Mouse (Mus musculus) thymus, postnatal 25 days (tissue): ENCODE measurements around the gene Ncaph.
"Not testable (repeated sequence)": the region's sequence is repeated elsewhere in the genome, so short reads cannot be mapped to it uniquely, and the experiment has no call there.

Source experiments
- DNase-seq: peaks from one replicate; pipeline ENCODE4 v3.0.0; 2022

The Ncaph gene

DNA sequence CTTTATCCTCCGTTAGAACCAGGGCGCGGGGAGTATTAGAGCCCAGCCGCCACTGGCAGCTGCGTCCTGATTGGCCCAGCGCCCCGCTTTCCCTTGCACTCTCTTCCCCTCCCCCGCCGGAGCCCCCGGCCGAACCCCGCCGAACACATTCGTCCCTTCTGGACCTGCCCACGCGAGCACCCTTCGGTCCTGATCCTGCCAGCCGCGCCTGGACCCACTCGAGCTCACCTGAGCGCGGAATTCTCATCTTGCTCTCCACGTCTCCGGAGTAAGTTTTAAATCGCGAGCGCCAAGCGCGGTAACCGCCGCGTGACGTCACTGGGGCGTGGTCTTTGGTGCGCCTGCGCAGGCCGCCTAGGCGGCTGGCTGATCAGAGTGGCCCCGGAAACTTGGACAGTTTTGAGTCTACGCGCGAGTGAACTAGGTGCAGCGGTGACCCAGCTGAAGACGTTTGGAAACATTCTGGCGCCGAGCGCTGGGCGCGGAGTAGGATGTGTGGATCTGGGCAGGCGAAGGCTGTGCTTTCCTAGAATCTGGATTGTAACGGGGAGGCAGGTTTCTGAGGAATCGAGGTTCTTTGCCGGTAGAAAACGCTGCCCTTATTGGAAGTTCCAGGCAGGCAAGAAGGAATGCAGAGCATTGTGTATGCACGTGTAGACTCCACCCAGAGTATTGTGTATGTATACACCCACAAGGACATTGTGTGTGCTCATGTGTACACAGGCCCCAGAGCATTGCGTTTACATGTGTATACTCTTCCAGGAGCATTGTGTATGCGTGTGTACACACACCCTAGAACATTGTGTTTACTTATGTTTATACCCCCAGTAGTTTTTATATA lies at the start of gene Ncaph:
TSS of gene Ncaph (minus strand) at position 334 of the 841 bp plus-strand sequence.
- peak; percentile 97 for DNase-seq

DNA sequence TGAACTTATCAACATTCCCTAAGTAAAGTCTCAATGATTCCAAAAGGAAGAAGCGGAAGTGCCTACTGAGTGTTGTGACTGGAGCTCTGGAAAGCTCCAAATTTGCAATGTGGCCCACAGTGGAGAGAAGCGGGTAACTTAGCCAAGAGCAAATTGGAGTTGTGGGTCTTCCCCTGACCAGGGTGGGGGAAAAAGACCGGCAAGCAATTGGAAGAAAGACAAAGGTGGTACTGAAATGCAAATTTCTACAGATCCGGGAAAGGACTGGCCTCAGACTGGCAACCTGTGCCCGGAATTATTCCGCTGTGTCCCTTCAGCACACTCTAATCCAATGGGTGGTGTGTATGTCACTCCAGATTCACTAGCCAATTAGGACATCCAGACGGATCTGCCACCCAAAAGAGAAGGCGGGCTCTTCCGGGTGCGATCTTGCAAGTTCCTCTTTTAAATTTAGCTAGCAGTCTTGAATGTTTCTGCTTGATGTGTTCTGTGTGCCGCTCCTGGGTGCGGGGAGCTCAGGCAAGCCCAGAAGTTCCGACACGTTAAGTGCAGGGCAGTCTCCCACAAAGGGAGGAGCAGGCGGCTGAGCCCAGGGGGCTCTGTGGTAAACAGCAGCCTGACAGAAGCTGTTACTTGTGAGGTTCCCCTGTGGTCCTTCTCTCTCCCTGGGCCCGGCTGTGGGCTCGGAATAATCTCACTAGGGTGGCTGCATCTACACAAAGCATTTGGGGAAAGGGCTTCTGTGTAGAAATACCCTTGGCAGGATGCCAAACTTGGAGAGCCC lies 49.0 kb upstream of the Ncaph start:
- peak; percentile 76 for DNase-seq

DNA sequence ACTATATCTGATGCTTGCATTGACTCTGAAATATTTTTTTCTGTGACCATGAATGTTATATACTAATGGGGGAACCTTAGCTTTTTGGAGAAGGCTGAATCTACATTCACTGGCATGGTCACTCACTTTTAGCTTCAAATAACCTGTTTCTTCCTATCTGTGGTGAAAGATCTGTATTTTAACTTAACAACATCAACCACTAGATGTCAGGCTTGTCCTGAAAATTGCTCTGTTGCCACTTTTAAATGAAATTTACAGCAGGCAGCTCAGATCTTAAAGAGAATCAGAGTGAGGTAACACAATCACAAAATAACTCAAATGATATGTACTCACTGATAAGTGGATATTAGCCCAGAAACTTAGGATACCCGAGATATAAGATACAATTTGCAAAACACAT lies 32.5 kb upstream of the Ncaph start:
- DNase-seq = peak; percentile 10

DNA sequence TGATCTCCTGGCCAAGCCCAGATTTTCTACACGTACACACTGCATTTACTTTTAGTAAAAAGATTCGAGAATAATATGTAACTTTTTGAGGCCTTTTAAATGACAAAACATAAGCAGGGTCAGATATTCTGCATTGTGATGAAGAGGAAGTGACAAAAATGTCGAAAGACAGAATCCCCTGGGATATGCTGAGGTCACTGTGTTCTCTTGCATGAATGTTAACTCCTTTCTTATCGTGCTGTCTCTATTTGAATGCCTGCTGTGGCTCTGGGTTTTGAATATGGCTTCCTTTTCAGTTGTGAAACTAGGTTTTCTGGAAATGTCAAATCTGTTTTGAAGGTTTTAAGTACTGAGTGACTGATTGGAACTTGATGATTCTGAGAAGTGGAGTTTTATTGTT lies 31.9 kb upstream of the Ncaph start:
- no peak for DNase-seq

DNA sequence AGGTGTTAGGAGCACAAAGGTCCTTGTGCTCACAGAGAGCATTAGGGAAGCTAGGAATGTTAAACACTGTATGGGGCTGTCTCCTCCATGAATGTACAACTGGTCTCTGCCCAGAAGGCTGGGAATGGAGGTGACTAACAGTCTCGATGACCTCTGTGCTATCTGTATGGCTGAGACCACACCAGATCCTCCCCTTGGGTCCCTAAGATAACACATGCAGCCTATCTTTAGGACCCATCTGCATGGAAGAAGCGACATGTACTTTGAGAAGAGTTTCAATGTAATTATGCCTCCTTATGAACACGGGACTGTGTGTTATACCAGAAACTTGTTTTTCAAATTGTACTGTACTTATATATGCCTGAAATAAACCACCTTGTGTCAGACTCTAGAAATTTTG lies 11.9 kb upstream of the Ncaph start:
- DNase-seq = no peak

DNA sequence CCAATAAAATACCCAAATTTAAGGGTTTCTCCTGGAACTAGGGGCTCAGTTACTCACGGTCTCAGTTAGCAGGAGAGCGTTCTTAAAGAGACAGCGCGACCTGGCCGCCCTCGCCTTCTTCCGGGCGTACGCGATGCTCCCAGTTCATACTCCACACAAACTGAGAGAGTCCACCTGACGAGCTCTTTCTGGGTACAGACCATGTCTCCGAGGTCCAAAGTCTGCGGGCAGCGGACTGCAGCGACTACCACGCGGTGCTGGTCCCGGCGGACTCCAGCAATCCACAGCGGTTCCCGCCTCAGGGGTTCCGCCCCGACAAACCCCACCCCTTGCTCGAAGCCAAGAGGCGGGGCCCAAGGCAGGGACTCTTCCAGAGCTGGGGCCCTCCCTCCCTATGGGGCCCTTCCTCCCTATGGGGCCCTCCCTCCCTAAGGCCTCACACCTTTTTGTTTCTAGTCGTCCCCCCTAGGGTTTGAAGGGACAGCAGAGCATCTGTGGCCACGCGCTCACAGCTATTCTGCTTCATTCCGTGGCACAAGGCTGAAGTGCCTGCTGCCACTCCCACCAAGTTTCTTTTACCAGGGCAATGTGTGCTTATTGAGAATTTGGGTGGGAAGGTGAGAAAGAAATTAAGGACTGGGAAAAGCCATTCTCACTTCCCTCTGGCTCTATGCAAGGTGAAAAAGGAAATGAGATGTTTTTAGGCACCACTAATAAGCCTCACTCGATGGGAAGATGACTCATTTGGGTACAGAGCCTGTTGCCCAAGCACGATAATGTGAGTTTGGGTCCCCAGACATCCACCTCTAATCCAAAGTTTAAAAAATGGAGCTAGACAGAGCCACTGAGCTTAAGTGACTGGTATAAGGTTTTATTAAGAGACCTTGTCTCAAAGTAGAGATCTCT lies 9.7 kb upstream of the Ncaph start, which contains the start of gene Itpripl1:
TSS of gene Itpripl1 (minus strand) at position 285 of the 906 bp plus-strand sequence.
- peak; percentile 80 for DNase-seq

DNA sequence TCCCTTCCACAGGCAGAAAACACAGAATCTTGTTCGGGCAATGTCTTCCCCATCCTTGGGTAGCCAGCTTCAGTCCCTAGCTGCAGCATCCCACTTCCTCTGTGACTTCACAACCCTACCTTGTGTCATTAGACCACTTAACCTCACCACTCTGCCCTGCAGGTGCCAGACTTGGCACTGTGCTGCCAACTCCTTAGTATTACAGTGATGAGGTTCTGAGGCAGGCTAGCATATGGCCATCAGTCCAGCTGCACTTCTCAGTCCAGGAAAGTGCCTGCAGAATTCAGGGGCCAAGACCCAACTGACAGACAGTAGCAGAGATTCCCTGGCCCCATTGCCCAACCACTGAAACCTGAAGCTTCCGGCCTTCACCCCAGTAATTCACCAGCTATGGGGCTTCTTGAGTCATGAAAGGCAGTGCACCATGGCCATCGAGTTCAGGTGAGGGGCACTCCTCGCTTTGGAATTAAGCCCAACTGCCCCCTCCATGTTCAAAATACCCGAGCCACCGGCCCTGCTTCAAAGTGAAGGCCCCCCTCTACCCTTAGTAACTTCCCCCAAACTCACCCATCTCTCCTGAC lies 8.9 kb upstream of the Ncaph start:
- peak; percentile 21 for DNase-seq

DNA sequence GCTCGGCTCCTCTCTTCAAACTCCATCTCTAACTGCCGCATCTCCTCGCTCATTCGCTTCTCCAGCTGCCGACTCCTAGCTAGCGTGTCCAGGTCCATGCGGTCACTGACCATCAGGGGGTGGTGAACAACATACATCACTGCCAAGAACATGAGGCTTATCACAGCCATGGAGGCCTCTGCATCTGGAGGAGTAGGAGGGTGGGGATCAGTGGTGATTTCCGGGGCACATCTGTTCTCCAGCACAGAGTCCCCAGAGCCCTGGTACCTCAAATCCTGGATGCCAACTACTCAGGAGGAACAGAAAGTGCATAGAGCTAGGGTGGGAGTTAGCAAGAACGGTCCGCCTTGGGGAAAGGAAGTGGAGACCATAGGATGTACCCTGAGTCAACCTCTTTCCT lies 8.3 kb upstream of the Ncaph start:
- no peak for DNase-seq

DNA sequence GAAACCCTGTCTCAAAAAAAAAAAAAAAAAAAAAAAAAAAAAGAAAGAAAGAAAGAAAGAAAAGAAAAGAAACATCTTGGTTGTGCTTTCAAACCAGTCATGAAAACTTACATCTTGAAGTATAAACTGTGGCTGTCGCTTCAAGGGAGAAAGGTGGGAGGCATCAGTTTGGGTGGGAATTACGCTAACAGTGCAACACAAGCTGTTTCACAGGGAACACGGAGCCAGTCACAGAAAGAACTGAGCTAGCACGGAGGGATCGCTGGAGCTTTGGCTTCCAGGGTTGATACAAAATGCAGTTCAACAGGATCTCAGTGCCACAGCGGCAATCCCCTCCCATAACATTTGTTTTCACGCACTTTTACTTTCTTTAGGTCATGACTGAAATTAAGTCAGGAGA lies 6.3 kb upstream of the Ncaph start:
- DNase-seq = no peak

DNA sequence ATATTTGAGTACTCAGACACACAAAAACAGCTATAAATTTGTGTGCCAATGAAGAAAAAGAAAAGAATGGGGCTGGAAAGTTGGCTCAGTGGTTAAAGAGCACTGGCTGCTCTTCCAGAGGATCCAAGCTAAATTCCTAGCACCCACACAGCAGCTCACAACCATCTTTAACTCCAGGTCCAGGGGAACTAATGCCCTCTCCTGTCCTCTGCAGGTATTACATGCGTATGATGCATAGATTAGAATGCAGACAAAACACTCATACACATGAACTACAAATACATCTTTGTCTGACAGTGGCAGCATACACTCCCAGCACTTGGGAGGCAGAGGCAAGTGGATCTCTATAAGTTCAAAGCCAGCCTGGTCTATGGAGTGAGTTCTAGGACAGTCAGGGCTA lies 5.9 kb upstream of the Ncaph start:
- DNase-seq = no peak

DNA sequence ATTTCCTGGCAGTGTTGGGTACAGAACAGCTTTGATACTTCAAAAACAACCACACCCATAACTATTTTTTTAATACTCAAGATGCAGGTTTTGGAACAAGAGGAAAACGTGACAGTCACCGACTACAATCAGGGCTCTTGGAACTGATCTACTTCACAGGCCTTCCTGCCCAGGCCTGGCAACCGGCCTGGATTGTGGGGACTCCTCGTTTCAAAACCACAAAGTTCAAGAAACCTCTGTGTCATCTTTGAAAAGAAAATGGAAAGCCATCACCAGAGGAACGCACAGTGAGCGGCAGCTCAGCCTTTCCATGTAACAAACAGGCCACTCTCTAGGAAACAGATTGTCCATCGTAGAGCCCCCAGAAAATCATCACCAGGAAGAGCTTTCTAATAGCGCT lies 5.3 kb upstream of the Ncaph start:
- DNase-seq = no peak

DNA sequence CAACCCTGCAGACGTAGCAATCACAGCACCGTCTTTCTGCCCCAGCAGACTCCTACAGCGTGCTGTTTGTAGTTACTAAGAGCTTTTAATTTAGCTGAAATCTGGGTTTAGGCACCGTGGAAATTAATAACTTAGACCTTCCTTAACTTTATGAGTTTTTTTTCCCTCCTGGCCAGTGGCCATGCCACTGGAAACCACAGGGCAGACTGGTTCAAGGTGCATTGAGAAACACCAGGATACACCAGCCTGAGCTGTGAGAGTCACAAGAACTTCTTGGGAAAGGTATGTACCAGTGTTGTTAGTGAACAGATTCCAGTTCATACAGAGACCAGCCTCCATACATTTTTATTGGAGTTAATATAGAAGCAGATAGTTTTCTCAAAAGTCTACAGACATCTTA lies 4.7 kb upstream of the Ncaph start:
- no peak for DNase-seq

DNA sequence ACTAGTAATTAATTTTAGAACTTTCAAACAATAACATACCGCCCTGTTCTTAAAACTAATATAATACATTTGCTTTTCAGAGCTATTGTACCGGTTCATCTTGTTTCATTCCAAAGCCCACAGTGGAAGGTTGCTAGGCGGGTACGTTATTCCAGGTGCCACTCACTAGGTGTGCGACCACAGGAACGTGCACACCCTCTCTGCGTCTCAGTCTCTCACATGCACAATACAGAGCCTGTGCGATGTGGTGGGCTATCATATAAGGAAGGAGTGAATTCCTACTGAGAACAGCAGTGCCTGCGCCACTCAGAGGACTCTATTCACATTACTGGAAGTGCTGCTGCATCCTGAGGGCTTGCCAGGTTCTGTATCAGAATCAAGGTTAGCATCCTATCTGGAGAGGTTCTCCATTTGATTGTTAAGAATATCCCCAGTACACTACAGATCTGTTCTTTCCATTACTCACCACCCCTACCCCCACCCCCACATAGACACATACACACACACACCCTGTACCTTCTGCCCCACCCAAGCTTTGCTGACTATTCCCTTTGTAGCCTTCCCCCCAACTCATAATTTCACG lies 4.2 kb upstream of the Ncaph start:
- no peak for DNase-seq

DNA sequence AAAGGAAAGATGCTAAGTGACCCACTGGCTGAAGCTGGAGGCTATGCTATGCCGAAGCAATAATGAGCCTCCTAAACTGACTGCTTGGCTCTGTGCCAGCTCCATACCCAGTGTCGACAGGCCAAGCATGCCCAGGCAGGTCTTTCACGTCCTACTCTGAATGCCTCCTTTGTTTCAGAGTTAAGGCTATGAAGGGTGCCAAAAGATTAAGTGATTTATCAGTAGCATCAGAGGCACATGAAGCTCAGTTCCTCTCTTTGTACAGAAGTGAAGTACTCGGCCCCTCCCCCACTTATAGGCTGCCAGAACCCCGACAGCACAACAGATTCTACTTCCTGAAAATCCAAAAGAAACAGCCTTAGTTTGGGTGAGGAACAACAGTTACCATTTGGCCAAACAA lies 3.2 kb upstream of the Ncaph start:
- DNase-seq = no peak

DNA sequence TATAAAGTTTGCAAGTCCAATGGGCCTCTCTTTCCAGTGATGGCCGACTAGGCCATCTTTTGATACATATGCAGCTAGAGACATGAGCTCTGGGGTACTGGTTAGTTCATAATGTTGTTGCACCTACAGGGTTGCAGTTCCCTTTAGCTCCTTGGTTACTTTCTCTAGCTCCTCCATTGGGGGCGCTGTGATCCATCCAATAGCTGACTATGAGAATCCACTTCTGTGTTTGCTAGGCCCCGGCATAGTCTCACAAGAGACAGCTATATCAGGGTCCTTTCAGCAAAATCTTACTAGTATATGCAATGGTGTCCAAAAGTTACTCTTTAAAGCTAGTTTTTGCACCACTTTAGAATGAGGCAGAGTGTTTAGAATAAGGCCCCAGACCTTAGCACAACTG lies 1.5 kb upstream of the Ncaph start:
- DNase-seq = not testable (repeated sequence)

DNA sequence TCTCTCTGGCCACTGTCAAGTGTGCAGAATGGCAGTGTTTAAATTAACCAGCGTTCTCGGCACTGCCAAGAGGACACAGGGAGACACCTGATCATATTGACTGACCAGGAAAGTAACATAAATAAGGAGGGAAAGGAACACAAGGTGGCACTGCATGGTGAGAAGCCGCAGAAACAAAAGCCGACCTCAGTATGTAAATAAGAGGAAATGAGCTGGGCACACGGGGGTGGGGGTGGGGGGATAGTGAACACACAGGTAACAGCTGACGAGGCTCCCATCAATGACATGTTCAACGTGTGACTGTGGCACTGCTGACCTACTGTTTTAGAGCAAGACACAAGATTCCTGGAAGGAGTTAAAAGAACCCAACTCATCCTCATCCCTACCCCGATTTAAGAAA lies 2.4 kb downstream of the Ncaph start:
- no peak for DNase-seq

DNA sequence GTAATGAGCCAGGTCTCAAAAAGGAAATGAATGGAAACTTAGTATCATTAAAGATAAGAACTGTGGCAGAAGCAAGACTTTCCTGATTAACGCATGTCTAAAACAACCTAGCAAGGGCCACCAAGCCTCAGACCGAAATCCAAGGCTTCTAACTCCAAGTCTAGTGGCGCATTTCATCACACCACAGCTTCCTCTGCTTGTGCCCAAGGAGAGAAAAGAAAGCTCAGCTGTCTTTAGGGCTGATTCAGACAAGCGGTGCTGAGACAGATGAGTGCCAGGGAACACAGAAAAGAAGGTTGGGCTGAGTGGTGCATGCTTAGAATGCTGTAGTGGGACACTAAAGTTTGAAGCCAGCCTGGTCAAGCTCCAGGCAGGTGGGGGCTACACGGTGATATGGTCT lies 4.8 kb downstream of the Ncaph start:
- DNase-seq = no peak

DNA sequence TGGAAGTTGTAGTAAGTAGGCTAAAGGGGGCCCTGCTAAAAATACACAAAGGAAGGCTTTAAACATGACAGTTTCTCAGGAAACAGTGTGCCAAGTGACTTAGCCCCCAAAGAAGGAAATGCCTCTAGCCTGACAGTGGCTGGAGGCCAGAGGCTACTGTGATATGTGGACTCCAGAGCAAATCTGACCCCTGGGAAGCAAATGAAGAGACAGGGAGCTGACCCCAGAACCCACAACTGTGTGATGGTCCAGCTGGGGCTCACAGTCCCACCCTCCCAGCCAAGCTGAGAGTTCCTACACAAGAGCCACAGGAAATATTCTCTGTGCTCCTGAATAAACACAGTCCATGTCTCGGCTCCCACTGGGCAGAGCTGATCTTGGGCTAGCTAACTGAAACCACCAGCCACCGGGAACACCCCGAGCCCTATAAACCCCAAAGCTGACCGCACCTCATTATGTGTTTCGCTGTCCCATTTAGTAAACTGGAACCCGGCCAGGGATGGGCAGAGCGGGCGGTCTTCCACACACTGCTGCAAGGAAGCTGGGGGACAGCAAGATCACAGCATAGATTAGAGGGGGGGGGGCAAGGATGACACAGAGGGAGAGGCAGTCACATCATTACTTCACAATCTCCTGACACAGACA lies 12.0 kb downstream of the Ncaph start:
- no peak for DNase-seq

DNA sequence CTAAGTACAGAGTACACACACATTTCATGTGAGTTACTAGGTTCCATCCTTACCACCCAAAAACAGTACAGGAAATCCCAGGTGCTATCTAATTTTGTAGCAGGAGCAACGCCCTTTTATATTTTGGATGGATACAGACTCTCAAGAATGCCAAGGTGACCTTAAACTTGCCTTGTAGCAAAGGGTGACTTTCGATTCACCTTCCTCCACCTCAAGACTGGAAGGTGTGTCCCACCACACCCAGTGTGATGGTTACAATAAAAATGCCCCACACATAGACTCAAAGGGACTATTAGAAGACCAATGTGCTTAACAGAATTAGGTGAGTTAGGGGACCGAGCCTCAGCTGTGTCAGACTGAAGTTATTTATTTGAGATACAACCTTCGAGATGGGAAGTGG lies 24.8 kb downstream of the Ncaph start:
- no peak for DNase-seq

DNA sequence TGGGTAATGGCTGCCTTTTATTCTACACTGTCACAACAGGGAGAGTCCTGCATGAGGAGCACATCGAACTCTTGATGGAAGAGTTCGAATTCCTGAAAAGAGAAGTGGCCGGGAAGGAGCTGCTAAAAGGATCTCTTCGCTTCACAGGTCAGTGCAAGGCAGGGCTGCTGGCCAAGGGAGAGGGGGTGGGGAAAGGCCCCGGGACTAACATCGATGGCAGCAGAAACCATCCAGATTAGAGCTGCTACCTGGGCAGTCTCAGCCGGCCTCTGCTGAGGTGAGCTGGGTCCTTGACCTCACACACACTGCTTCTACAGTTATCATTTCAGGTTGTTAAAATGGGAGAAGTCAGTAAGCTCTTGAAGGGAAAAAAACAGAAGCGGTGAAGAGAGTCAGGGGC lies 41.8 kb downstream of the Ncaph start:
- no peak for DNase-seq

DNA sequence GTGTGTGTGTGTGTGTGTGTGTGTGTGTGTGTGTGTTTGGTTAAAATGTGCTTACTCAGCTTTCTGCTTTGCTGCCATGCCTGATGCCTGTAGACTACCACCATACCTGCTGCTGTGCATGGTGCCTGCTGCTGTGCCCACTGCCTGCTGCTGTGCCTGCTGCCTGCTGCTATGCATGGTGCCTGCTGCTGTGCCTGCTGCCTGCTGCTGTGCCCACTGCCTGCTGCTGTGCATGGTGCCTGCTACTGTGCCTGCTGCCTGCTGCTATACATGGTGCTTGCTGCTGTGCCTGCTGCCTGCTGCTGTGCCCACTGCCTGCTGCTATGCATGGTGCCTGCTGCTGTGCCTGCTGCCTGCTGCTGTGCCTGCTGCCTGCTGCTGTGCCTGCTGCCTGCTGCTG lies 43.6 kb downstream of the Ncaph start:
- not testable (repeated sequence) for DNase-seq

DNA sequence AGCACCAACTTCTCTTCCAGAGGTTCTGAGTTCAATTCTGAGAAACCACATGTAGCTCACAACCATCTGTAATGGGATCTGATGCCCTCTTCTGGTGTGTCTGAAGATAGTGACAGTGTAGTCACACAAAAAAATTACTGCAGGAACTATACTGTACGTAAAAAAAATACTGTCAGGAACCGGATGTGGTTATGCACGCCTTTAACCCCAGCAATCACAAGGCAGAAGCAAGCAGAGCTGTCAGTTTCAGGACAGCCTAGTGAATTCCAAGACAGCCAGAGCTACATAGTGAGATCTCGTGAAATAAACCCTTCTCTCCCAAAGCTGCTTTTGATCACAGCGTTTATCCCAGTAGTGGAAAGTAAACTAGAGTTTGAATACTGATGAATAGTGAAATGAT lies 47.5 kb downstream of the Ncaph start:
- peak; percentile 42 for DNase-seq
